Mouse (Mus musculus) brain, embryonic 18.5 days (tissue): ENCODE results near the gene Fbxo41.

ENCODE experiments used
- DNase-seq: peaks from one replicate; pipeline ENCODE4 v3.0.0-alpha.2; 2012; ENCODE audit warnings: low read depth, low spot score

The Fbxo41 gene

DNA sequence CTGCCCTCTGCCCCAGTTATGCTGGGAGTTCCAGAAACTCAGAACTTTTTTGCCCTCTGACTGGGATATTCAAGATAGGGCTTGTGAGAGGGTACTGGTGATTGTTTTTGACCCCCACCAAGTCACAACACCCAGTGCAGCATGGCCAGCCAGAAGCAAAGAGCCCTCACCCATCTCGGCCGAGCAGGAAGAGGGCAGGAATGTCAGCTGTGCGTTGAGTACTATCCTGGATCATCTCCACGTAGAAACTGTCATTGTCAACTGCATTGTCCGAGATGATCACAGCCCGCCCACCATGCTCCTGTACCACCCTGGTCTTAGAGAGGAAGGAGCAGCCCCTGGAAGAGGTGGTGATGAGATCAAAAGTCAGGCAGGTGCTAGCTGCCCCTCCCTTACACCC is 55.4 kb downstream of the Fbxo41 start:
- no peak for DNase-seq

DNA sequence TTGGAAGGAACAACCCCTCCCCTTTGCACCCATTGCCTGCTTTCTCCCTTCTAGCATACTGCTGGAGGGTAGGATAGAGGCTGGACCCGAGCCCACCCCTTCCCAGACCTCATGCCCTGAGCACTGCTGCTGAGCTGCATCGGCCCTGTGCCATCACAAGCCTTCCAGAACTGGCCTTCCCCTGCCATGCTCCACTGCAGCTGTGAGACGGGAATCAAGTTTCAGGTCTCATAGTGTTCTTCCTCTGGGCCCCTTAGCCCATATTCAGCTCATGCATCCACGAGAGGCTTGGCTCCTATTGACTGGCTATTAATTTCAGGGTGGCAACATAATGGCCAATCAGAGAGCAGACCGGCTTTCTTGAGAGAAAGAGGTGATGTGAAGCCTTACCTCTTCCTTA is 57.5 kb downstream of the Fbxo41 start:
- no peak for DNase-seq

DNA sequence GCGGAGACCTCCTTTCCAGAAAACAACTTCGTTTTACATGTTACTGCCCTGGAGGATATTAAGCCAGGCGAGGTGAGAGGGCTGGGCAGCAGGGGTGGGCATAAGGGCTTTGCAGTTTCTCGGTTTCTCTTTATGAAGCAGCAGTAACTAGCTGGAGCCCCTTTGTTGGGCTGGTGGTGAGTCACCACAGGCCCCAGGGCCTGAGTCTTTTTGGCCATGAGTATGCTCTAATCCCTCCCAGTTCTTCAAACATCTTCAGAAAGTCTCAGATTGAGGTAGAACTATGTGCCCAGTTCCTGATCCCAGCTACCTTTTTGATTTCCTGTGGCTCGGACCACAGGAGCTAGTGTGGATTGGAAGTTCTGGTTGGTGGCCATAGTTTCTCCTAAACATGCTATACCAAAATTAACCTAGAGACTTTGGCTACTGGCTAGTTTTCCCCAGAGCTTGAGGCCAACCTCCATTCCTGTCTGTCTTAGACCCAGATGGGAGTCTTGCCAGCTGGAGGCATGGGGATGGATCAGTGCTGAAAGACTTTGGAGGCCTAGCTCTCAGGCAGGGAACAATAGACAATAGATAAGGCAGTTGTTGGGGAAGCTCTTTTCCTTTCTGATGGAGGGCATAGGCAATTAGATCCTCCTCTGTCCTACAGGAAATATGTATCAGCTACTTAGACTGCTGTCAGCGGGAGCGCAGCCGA is 58.4 kb downstream of the Fbxo41 start:
- DNase-seq = no peak

DNA sequence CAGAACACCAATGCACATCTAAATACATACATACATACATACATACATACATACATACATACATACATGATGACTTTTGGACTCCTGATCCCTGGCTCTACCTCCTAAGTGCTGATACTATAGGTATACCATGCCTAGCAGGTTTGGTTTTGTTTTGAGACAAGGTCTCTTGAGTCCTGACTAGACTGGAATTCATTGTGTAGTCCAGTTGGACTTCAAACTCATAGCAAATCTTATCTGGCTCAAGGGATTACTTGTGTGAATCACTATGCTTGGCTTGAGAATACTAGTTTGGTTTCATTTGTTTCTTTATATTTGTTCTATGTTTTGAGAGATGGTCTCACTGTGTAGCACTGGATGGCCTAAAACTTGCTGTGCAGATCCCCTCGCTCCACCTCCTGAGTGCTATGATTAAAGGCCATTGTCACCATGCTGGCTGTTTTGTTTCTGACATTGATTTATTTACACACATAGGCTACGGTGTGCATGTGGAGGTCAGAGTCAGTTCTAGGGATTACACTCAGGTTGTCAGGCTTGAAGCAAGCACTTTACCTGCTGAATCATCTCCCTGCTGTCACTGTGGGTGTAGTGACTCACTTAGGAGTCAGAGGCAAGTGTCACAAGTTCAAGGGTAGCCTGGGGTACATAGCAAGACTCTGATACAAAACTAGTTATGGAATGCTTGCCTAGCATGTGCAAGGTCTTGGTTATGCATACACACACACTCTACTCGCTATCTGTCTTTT is 59.1 kb downstream of the Fbxo41 start:
- no peak for DNase-seq

DNA sequence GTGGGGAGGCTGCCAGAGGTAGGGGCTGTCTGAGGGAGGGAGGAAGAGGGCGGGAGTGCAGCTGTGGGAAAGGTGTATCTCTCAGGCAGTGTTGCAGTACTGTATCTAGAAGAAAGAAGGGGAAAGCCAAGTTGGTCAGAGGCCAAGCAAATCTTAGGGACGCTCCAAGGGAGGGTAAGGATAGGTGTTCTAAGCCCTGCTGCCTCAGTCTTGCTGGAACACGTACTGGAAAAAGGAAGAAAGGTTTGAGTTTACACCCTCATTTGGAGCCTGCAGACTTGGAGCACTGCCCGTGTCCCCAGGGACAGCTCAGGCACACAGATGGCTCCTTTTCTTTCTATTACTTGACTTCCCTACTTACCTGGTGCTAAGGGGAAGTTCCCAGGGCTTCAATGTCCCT is 61.7 kb downstream of the Fbxo41 start:
- DNase-seq = no peak

DNA sequence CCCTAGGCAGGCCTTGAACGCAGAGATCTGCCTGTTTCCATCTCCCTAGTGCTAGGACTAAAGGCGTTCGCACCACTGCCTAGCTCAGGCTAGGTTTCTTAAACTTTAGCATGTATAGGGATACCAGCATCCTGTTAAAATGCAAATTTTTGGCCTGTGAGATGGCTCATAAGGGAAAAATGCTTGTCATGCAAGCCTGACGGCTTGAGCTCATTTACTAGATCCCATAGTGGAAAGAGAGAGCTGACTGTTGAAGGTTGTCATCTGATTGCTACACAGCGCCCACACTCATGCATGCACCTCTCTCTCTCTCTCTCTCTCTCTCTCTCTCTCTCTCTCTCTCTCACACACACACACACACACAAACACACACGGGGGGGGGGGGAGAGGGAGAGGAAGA is 66.2 kb downstream of the Fbxo41 start:
- no peak for DNase-seq

DNA sequence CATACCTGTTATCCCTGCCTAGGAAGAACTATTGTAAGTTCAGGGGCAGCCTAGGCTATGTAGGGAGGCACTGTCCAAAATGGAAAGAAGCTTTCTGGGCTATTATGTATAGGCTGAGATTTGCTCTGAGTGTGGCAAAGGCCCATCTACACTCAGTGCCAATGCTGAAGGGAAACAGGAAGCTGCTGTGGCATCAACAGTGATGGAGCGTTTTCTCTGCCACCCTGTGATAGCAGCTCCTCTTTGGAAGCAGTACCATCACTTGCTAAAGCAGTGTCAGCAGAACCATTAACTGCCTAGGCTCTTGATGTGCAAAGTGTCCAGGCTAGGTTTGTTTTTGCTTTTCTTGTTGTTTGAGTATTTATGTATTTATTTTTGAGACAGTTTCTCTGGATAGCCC is 66.6 kb downstream of the Fbxo41 start:
- no peak for DNase-seq

DNA sequence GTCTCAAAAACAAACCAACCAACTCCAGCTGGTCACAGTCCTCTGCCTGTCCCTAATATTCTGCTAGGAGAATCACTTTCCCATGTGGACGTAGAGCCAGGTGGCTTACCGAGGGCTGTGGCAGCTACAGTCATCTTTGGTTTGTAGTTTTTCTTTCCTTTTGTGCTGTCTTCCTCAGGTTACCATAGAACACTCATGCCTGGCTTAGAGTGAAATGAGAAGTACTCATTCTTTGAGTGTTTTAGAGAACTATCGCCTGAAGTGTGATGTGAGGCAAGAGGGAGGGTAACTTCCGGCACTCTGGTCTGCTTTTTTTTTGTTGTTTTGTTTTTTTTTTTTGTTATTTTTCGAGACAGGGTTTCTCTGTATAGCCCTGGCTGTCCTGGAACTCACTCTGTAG is 68.9 kb downstream of the Fbxo41 start:
- DNase-seq = no peak

DNA sequence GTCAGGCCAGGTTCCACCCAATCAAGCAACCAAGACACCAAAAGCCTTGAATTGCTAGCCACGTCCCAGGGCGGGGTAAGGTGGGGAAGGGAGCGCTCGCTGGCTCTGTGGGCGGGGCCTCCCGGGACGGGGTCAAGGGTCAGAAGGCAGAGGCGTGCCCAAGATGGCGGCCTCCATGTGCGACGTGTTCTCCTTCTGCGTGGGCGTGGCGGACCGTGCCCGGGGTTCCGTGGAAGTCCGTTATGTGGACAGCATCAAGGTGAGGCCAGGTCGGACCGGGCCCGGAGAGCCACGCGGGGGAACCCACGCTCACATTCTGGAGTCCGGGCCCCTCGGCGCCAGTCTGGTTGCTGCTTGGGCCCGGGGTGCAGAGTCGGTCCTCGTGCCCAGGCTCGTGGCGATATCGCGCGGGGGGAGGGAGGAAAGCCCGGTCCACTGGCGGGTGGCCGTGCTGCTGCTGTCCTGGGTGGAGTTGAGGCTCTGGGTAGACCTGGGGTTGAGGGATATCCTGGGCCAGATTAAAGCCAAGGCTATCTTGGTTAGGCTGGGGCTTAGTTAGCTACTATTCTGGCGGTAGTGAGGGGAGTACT is 70.9 kb downstream of the Fbxo41 start, which contains the start of gene Smyd5:
Gene Smyd5, plus strand, starts transcription at position 148 of the 590 bp plus-strand sequence.
- DNase-seq = peak; percentile 20

DNA sequence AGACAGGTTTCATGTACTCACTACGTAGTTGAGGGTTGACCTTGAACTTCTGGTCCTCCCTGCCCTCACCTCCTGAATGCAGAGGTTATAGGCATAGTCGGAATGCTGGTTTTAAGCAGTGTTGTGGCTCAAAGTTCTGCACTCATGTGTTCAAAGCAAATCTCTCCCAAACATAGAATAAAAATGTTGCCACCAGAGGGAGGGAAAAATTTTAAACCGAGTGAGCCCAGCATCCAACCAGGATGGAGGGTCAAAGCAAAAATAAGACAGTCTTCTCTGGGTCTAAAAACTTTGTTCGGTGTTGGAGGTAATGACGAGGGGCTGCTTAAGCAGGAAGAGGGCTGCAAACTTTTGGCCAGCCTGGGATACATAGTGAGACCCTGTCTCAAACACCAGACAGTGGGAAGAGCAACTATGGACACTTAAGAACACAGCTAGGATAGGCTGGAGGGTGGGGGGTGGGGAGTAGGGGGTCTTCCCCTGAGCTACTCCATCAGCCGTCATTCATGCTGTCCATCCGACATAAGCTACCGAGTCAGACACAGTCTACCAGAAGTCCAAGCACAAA is 71.4 kb downstream of the Fbxo41 start:
- no peak for DNase-seq

DNA sequence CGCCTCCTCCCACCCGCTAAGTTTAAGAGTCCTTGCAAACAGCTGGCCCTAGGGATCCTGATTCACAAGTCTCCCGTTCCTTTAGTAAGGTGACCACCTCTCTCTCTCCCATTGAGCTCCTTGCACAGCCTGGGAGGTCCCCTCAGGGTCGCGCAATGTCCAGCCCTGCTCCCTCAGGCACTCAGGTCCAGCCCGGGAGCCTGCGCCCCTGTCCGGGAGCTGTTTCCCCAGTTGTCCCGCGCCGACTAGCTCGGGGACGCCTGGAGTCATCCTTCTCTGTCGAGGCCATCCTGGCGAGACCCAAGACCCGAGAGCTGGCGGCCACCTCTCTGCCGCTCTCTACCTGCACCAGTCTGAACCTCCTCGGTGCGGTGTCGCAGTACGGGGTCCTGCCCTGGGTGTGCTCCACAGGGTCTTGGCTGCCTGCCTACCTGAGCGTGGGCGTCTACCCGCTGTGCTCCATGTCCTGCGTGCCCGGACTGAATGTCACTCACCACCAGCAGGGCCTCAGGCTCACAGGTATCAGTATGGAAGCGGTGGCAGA is 78.9 kb downstream of the Fbxo41 start, which contains the start of gene Noto:
Gene Noto, plus strand, starts transcription at position 51 of the 544 bp plus-strand sequence.
- DNase-seq = no peak
